Mouse (Mus musculus): ENCODE measurements around the gene Srgap2.
A peak's percentile ranks its signal among the peaks of the same experiment; 100 is the strongest.
"Not testable (repeated sequence)": the region's sequence is repeated elsewhere in the genome, so short reads cannot be mapped to it uniquely, and the experiment has no call there.

Gene Srgap2

DNA sequence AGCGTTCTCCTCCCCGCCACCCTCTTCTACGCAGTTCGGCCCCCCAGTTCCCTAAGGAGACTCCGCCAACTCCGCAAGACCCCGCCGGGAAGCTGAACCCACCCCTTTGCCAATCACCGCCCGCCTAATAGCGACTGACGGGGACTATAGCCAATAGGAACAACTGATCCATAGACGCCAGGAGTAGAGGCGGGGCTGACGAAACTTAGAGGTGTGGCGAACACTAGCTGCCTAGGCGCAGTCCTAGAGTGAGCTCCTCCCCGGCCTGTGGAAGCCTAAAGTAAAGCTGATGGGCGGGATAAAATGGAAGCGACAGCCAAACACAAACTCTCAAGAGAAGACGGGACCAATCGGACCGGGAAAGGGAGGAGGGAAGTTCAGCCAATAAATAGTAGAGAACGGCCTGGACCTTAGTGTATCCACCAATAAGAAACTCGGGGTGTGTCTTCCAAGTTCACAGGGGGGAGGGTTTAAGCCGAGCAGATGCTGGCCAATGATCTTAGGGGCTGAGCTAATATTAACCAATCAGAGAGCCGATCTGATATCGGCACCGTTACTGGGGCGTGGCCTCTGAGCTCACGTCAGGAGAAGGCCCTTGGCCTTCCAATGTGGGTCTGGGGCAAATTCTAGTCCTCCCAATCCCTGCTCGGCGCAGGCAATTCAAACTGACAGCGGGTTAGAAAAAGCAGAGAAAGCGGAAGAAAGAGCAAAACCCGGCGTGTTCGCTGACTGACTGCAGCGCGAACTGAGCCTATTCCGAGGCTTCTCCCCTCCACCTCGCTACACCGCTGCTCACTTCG, at the start of gene Srgap2, which contains the start of gene Fam72a:
Gene Srgap2 (minus strand): TSS at position 72 of the 800 bp plus-strand sequence.
Gene Fam72a (plus strand): TSS at position 623 of the 800 bp plus-strand sequence.
- DNase-seq, result peak; percentile 92

DNA sequence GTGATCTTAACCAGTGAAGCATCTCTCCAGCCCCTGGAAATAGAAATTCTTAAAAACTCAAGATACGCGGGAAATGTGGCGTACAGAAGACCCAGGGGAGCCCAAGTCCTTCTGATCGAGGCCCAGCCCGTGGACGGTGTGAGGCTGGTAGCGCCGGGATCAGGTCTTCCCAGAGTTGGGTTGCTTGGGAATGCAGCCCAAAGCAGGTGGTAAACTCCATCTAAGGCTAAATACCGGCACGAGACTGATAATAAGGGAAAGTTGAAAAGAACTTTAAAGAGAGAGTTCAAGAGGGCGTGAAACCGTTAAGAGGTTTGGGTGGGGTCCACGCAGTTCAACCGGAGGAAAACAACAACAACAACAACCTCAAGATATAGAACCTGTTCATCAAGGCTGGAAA, 46.6 kb upstream of the Srgap2 start:
- peak; percentile 42 for DNase-seq

DNA sequence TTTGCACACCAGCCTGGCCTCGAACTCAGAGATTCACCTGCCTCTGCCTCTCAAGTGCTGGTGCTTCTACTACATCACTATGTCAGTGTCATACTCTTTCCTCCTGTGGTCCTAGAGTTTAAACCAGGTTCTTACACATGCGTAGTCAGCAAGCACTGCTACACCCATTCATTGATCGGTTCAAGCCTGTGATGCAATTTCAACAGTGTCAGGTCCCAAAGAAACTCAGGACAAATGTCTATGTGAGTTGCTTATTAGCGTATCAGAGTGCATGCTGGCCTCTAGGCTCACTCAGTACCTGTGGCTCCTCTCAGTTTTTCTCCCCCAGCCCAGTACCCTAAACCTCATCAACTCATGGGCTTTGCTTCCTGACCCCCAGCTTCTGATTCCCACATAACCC, 43.2 kb upstream of the Srgap2 start:
- DNase-seq, result no peak

DNA sequence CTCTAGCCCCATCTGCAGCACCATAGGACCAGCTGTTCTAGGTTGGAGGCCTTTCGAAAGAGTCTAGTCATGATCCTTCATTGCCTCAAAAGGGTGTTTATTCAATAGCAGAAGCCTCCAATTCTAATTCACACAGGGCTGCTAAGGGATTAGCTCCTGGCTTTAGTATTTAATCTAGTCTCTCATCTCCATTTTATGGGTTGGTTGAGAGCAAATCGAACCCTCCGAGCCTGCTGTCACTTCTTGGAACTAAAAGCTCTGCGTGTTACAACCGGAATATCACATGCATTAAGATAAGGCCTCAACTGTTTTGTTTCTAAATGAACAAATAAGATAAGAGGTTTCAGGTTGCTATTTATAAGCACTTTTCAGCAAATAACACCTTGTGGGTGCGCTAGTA, 42.6 kb upstream of the Srgap2 start:
- no peak for DNase-seq

DNA sequence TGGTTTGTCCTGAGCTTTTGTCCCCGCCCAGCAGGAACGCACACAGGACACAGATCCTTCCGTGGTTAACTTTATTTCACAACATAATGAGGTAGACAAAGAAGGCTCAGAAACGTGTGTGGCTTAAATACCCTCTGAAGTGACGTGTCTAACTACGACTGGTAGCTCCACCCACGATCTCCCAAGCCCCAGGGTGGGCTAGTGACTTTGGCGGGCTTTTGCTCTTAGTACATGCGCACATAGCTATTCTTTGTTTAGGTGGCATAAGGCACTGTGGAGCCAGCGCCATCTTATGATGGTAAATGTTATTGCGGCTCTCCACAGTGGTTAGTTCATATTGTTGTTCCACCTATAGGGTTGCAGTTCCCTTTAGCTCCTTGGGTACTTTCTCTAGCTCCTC, 38.9 kb upstream of the Srgap2 start:
- not testable (repeated sequence) for DNase-seq

DNA sequence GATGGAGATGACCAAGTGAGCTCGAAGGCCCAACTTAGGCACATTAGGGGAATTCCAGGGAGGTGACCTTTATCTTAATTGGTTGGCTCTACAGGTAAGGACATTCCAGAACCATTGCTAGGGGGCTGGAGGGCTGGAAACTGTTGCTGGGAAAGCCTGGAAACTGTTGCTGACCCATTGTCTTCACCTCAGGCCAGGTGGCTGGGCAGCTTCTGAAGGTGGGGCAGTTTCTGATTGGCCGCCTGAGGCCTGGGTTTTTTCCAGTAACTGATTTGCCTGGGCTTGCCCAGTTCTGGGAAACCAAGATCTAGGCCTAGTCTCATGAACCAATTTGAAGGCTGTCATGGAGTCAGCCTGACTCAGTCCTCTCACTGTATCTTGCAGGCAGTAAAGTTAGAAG, 34.9 kb upstream of the Srgap2 start:
- no peak for DNase-seq

DNA sequence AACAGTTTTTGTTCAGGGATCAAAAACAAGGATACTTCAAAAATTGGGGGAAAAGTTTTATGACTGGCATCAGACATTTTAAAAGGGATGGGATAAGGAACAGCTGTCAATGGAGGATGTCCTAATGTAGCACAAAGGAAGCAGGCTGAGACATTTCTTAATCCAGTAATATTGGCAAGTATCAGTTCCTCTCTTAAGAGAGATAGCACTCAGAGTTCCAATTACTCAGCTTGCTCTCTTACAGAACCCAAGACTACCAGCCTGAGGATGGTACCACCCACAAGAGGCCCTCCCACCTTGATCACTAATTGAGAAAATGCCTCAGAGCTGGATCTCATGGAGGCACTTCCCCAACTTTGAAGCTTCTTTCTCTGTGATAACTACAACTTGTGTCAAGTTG, 33.3 kb upstream of the Srgap2 start:
- DNase-seq, result no peak

DNA sequence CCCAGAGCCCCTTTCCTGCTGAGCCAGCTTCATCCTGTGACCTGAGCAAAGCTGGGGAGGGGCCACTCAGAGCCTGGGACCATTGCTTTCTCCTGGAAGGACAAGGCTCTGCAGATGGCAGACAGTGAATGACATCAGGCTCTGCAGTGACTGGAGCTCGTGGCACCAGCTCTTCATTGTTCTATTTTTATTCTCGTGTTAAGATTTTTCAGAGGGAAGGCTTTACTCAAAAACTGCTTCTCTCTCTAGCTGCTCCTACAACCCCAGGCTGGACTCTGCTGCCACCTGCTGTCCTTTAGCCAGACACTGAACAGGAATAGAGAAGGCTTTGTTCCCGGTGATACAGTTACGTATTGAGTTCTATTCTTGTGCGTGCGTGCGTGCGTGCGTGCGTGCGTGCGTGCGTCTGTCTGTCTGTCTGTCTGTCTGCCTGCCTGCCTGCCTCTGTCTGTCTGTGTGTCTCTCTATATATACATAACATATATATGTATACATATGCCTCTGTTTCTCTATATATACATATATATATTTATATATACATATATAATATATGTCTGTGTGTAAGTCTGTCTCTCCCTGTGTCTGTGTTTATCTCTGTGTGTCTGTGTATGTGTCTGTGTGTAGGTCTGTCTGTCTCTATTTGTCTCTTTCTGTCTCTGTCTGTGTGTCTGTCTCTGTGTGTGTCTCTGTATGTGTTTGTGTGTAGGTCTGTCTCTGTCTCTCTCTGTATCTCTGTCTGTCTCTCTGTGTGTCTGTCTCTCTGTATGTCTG, 28.1 kb upstream of the Srgap2 start:
- peak; percentile 77 for DNase-seq

DNA sequence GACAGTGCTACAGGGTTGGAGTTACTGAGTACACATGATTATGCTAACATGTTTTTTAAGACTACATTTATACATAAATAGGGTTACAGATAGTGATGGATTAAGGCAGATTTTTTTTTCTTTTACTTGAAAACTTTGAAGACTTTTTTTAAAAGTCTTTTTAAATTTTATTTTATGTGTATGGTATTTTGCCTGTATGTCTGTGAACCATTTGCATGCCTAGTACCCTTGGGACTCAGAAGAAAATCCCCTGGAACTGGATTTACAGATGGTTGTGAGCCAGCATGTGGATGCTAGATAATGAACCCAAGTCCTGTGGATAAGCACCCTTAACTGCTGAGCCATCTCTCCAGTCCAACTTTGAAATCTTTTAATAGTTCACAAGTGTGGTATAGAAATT, 26.3 kb upstream of the Srgap2 start:
- DNase-seq, result no peak

DNA sequence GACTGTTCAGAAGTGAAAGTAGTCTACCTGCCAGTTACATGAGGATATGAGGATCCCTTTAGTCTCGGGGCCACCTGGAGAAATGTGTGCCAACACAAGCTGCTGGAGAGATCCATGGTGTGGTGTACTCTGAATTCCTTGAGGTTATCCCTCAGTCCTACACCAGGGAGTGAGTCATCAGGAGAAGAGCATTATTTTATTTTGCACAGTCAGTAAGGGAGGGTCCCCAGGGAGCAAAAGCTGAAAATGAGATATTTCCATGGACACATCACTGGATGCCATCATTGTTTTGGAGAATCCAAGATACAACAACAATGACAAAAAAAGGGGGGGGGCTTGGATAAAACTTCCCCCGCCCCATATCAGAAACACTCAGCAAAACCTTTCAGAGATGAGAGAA, 24.8 kb upstream of the Srgap2 start:
- DNase-seq, result no peak

DNA sequence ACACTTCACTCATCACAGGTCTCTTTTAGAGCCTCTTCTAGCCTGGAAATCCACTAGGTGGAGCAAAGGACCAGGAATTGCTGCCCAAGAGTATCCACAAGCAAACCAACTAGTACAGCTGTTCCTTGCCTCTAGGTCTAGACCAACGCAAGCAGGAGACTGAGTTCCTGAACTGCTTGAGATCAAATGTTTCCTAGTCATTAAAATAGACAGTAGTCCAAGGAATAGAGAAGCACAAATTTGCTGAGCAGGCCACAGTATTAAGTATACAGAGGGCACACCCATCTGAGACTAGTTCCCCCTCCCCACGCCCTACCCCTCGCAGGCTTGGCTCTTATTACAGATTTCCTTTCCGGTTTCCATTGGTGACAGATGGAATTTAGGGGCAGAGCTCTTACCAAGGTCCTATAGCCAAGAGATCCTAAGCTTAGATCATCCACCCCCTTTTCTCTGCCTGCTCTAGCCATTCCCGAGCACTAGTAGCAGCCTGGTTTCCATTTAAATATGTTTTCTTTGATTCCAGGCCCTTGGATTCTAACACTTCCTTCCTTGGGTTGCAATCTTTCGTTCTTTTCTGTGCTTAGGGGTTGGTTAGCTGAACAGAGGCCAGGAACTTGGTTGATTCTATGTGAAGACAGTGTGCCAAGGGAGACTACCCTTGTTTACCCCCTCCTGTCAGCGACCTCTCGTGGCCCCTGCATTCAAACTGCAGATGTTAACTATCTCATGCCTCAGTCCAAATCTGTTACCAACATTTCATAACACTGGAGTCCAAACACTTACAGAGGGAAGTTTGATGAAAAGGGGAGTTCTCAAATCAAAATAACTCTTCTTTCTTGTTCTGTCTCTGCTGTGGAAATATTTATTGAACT, 21.6 kb upstream of the Srgap2 start:
- peak; percentile 5 for DNase-seq

DNA sequence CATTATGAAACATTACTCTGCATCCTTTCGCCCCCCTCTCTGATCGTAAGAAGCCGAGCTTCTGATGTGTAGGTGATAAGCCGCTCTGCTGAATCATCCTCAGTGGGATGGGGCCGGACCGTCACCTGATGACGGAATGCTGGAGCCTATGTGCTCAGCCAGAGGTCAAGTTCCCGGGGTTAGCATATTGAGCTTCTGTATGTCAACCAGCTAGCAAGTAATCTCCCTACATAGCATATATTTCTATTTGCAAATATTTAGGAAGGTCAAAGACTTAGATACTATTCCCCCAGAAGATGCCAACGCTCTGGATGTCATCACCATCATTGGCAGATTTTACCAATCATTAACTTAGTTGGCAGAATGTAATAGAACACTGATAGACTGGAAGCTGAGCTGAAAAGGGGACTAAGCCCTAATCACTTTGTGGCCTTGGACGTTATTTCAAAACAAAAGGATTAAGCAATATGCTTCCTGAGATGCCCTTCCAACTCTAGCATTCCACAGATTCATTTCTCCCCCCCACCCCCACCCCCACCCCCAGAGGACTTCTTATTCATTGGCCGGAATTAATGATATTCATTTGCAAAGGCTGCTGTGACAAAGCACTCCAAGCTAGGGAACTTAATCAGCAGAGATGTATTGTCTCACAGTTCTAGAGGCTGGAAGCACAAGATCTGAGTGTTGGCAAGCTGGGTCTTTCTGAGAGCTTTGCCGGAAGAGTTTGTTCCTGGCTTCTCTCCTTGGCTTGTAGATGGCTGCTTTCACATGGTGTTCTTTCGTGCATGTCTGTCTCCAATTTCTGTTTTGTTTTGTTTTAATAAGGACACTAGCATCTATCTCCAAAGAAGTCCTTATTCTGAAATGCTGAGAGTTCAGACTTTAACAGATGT, 19.9 kb upstream of the Srgap2 start:
- DNase-seq, result no peak

DNA sequence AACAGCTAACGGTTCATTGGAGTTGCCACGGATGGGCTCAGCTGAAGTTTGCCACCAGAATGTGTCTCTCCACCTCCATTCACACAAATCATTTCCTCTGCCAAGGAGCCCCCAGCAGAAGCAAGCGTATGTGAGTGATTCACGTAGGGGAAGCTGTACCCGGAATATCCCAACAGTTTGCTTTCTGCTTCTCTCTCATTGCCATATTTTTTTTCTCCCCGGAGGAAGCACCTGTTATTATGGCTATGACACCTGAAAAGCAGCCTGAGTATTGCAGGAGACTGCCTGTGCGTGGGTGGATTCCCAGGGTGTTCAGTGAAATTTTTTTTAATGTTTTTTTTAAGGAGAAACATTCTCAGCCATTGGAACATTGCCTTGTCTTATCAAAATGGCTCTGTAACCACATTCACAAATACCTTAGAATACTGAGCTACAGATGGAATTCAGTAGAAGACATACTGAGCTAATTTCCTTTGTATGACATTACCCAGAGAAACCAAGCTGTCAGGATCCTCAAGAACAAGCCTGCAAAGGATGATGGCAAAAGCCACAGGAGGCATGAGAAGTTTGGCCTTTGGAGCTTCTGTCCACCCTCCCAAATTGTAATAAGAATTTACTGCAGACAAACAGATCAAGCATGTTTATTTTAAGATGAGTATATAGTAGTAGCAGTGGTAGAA, 16.9 kb upstream of the Srgap2 start:
- peak; percentile 5 for DNase-seq

DNA sequence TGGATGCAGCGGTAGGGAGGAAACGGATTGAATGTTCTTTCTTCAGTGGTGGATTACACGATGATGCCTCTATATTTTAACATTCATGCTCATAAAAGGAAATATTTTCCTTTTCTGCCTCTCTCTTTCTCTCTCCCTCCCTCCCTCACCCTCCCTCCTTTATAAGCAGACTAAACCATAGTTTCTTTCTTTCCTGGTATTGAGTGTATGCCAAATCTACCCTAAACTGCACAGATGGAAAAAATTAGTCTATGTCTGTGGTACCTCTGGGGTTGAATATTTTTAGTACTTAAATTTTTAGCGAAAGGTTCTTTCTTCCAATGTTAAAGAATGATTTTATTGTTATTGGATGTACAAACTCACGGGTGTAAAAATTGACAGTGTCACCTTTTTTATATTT, 14.8 kb upstream of the Srgap2 start:
- no peak for DNase-seq

DNA sequence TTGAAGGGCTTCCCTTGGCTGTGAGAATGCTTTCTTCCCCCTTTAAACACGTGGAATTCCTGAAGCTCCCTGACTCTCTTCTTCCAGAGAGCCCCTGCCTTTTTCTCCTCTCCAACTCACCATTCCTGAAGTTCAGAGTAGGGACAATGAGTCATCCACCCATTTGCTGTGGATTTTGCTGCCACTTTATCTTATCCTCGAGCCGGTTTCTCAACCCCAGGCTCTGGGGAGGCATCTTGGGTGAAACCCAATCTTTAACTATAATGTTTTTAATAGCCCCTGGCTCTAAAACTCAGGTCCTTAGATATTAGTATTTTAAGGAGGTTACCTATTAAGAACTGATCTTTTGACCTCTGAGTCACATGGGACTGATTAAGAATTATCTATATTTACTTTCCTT, 14.3 kb upstream of the Srgap2 start:
- DNase-seq, result no peak

DNA sequence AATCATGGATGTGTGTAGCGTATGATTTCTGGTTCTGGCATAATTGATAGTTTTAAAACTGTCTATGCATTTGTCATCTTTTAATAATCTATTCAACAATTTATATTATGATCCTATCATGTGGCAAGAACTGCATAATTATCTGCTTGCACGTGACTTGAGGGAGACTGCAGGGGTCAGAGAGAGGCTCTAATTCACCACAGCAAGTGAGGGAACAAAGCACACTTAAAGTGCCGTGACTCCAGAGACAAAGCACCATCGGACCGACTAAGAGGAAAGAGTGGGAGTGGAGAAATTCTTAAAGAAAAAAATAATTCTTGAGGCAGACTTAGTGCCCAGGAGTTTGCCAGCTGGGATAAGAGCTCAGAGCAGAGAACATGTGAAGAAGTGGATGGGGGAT, 13.6 kb upstream of the Srgap2 start:
- no peak for DNase-seq

DNA sequence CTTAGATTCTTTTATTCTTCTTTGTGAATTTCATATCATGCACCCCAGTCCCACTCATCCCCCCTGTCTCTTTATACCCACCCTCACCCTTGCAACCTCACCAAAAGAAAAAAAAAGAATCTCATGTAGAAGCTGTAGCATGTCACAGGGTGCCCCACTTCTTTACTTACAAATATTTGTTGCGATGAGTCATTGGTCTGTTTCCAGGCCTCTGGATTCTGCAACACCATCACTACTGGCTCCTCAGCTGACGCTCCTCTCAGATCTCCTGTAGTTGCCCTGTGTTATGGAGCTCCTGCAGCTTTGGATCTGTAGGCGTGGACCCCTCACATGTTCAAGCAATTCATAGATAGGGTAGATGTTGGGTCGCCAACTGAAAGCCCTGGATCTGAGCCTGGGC, 12.6 kb upstream of the Srgap2 start:
- no peak for DNase-seq

DNA sequence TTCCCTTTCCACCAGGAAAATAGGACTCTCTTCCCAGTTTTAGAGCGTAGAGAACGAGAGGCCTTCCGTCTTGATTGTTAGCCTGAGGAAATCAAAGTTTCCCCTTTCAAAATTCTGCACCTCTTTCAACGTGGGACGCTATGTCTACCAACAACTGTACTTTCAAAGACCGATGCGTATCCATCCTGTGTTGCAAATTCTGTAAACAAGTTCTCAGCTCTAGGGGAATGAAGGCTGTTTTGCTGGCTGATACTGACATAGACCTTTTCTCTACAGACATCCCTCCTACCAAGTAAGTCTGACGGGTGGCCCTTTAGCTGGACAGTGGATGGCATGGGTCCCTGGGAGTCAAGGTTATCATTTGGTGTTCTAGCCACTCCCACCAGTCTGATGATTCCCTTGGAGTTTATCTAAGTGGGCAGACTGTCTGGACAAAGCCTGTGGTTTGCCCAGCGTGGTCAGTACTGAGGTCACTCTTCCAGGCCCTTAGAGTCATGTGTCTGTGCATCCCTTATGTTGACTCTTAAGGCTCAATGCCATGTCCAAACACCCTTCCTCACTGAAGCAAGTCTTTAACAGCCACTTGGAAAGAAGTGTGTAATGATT, 1.5 kb upstream of the Srgap2 start:
- no peak for DNase-seq

DNA sequence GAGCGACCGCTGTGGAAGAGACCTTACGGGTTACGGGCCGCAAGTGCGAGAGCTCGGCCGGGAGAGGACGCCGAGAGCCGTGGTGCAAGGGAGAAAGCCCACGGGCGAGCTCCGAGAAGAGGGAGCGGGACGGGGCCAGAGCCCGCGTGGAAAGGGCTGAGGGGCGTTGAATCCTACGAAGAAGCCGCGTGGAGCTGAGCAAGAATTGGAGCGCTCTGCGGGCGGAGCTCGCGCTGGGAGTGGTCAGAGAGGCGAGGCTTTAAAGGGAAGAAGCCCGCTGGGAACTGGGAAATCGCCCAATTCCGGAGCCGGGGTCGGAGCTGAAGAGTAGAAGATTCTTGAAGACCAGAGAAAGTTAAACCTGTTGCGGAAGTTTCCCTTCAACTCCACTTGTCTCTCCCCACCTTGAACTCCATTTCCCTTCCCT, 942 bp upstream of the Srgap2 start:
- peak; percentile 56 for DNase-seq

DNA sequence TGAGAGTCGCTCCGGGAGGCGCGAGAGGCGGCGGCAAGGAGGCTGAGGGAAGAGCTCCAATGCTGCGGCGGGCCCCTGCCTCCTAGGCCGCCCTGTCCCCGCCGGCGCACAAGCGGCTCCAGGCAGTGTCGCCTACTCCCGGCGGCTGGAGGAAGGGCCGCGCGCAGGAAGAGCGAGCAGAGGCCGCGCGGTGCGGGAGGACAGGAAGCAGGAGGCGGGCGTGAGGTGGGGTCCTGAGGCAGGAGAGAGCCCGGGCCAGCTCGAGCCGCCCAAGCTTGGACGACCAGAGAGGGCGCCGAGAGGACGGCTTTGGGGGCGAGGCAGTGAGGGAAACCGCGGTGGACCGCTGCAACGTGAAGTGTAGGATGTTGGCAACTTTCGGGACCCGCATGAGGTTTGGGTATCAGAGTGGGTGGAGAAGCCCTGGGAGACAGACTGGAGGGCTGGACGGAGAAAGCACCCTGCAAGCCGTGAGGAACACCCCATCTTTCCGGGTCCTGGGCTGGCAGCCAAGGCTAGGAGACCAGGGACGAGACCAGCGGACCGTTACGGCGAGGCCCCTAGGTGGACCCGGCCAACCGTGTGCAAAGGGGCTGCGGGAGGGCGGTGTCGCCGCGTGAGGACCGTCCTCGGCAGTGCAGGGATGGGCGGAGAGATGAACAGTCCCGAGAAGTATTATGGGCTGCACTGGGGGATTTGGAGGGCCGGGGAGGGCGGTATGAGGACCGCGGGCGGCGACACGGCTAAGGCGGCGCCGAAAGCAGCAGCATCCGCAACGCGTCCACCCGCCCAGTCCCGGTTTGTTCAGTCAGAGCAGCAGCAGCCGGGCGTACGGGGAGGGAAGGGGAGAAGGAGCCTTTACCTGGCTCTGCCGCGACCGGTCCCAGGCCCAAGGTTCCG, 531 bp downstream of the Srgap2 start:
- peak; percentile 67 for DNase-seq

All from right cerebral cortex, postnatal 4 days (tissue).